Mouse (Mus musculus) left cerebral cortex, postnatal 14 days (tissue): Measurements from ENCODE around the gene Fam117a. TPM values are rescaled to one million over a fixed set of nuclear protein-coding genes. Genes with fewer than 3 reads are reported as not detected.

ENCODE experiments used
- DNase-seq, 2 experiments: peaks; one replicate each; pipeline ENCODE4 v3.0.0; 2021 to 2022; ENCODE audit warnings: low spot score in 2 of 2, mixed read lengths in 1 of 2
- intact Hi-C: fragments of 180-260 bp; cut with DNase I; formaldehyde crosslinking; loops from one replicate; pipeline ENCODE4 v1.15.1; 2025
- total RNA-seq, 2 experiments: library from RNA; stranded (reverse); gene quantifications; 2 replicates each; pipeline ENCODE4 v1.2.3; 2021

The Fam117a gene
- total RNA-seq, 2 experiments from 2014 or later = 2.1 to 4.0 TPM

DNA sequence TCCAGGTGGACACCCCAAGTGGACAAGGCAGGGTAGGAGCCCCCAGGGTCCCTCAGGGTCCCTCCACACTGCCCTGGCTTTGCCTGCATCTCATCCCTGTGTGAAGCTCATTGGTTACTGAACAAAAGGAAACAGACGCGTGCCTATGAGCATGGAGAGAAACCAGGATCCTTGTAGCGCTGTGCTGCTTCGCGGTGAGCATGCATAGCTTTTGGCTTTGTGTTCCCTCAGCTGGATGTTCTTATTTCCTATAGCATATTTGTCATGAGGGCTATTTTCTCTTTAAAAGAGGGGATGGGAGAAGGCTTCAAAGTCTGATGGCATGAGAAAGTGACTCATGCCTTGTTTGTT lies 18.8 kb downstream of the Fam117a start:
- DNase-seq = no peak
- intact Hi-C loops = no loop called here

DNA sequence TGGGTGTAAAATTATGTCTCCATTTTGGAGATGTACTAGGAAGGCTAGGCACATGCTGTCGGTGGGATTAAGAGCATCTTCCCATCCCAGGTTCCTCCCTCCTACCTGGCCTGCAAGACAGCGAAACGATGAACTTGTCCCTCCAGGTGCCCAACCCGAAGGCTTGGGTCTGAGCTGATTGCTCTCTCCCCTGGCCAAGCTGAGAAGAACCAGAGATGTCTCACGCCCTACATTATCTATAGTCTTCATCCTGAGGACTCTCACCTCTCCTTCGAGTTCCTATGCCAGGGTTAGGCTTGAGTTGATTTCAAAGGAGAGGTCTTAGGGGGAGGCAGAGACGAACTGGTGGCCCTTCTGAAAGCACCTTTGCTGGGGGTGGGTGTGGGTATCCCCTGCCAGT lies 19.2 kb downstream of the Fam117a start:
- no peak for DNase-seq
- intact Hi-C loops = no loop called here

DNA sequence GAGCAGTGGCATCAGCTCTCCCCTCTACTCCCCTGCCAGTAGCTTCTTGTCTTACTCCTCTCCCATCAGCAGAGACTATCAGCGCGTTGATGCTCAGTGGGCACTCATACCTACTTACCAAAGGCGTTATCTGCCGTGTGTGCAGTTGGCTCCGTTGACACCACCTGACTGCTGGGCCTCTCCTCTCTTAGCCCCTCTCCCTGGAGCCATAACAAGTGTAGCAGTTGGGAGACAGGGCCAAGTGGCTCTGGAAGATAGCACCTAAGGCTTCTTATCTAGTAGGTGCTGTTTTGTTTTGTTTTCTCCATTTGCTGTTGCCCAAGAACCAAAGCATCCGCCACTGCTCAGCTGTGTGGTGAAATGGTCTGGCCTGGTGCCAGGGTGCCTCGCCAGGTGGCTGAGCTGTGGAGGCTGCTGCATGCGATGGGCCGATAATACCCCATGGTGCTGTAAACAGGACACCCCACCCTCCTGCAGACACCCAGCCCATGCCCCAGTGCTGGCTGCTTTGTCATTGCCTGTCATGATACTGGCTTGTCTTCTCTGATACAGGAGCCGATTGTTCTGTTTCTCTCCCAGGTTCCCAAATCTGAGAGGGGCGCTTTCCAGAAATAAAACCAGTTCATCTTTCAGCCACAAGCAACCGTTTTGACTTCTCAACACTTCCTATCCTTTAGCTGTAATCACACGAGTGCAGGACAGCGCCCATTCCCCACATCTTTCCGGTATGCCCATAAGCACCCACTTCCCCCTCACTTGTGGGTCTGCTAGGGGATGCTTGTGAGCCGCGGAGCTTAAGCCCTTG lies 19.9 kb downstream of the Fam117a start:
- peak in 1 of 2 experiments; percentile 37 for DNase-seq
- intact Hi-C loops = no loop called here

DNA sequence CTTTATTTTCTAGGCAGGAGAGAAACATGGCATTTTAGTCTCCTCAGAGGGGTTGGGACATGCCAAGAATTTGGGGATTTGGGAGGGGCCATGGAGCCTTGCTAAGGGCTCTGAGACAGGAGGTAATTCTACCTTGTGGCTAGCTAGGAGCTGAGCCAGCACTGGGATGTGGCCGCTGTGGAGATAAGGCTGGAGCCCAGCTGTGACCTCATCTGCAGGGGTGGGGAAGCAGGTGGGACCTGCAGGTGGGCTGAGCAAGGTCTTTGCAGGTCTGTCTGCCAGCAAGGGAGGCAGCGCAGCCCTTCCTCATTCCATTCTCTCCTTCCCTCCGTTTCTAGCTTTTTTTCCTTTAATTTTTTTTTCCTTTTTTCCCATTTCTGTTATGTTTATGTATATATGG lies 21.4 kb downstream of the Fam117a start:
- intact Hi-C loops = no loop called here
- no peak for DNase-seq

DNA sequence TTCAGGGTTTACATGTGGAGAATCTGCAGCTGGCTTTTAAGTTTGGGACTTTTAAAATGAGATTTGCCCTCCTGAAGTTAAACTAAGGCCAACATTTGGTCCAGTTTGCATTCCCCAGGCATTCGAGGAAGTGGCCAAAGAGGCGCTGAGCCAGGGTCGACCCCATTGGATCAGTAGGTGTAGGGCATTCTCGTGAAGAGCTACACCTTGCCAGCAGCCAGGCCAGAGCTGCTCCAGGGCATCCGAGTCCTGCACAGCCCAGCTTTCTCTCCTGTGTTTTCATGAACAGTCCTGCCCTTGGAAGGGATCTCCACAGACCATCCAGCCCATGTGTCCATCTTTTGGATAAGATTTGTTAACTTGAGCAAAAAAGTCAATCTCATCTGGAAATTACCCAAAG lies 27.6 kb downstream of the Fam117a start:
- intact Hi-C loops = no loop called here

DNA sequence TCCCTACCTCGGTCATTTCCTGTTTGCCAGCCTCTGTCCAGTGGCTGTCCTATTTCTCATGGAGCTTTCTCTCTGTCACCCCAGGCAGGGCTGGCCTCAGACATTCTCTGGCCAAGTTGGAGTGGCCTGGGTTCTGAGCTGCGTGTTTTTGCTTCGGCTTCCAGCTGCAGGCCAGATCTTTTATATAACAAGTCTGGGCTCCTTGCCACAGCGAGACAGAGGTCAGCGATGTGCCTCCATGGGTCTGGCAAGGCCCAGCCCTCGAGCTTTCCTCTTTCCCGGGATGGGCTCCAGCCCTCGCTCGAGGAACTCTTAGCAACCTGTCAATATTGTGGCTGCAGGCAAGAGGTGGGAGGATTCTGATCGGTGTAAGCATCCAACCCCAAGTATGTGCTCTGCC lies 28.8 kb downstream of the Fam117a start:
- intact Hi-C loops = no loop called here
- DNase-seq = peak; percentile 71

More for the DNA sequence above, 27.6 kb downstream of the Fam117a start:
- no peak for DNase-seq

DNA sequence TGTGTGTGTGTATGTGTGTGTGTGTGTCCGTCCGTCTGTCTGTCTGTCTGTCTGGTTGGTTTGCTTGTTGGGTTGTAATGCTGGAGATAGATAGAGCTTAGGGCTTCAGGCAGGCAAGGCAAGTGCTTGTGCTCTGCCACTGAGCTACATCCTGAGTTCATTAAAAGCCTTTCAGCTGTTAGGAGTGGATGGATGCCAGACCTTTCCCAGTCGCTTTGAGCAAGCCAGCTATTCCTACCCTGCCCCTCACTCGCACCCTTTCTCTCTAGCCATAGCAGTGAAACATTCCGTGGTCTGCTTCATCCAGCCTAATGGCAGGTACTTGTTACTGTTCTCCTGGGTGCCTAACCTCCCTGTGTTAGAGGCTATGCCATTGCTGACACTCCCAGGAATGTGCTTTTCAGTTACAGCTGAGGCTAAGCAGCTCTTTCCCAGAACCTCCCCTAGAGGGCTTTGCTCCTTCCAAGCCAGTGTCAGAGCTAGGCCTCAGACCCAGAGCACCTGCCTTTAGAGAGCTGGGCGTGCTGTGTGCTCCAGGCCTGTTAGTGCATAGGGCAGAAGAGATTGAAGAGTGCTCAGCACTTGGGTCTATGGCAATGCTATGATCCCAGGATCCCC lies 29.6 kb downstream of the Fam117a start:
- intact Hi-C loops = no loop called here
- DNase-seq = no peak

DNA sequence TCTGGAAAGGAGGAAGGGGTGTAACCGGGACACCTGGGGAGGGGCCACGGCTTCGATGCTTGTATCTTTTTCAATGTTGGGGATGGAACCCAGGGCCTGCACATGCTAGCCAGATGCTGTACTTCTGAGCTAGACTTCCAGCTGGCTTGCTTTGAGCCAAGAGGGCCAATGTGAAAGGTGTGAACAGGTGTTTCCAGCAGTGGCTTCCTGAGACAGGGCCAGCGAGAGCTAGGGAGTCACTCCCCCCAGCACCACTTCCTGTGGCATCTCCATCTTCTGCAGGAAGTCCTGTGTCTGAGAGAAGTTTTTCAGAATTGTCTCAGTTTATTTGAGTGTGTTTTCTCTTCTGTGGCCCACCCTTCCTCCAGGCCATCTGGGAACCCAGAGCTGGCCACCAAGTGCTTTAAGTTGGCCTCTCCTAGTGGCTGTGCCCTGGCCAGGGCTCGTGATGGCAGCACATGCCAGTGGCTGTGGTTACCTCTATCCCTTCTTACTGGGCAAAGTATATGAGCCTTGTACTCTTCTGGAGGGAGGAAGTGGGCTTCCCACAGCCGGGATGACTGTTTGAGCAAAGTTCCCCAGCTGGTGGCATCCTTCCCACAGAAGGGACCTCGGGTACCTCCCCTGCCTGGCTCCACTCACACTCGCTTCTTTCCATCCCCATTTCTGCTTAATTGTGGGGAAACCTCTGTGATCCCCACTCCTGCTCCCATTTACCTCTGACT lies 30.4 kb downstream of the Fam117a start:
- no peak for DNase-seq
- intact Hi-C loops = no loop called here

DNA sequence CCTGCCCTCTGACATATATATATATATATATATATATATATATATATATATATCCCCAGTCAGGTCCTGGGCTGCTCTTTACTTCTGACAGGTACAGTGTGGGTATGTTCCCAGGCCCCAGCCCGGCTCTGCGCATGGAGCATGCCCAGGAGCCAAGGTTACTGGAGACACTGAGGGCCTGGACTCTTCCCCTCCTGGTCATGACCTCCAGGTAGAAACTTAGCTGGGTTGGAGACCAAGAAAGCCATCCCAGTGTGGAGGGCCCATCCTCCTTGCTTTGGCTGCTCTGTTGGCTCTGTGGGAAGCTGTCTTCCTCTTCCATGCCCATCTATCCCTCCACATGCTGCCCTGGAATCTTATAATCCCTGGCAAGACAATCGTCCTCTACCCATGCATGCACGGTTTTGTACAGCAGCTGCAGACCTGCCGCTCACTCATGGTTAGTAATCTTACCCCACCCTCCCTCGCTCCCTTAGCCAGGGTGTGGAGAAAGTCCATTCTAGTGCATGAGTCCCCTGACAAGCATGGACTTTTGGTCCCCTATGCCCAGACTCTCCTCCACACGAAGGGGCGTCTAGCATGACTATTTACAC lies 31.5 kb downstream of the Fam117a start:
- intact Hi-C loops = no loop called here

DNA sequence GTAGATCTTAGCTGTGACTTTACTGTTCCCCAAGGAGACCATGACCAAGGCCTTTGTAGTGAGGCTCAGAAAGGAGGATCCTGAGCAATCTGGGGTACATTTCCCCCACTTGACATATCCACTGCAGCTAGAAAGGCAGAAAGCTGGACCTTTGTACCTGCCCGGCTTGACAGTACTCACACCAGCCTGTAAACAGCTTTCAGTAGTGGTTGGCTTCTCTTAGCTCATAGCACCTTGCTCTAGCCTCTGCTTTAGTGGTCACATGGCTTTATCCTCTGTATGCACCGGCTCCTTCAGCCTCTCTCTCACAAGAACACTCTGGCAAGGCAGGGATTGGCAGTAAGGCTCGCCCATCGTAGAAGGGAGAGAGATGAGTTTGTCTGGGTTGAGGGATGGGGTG lies 32.1 kb downstream of the Fam117a start:
- intact Hi-C loops = no loop called here
- DNase-seq = no peak

More for the DNA sequence above, 31.5 kb downstream of the Fam117a start:
- no peak for DNase-seq

DNA sequence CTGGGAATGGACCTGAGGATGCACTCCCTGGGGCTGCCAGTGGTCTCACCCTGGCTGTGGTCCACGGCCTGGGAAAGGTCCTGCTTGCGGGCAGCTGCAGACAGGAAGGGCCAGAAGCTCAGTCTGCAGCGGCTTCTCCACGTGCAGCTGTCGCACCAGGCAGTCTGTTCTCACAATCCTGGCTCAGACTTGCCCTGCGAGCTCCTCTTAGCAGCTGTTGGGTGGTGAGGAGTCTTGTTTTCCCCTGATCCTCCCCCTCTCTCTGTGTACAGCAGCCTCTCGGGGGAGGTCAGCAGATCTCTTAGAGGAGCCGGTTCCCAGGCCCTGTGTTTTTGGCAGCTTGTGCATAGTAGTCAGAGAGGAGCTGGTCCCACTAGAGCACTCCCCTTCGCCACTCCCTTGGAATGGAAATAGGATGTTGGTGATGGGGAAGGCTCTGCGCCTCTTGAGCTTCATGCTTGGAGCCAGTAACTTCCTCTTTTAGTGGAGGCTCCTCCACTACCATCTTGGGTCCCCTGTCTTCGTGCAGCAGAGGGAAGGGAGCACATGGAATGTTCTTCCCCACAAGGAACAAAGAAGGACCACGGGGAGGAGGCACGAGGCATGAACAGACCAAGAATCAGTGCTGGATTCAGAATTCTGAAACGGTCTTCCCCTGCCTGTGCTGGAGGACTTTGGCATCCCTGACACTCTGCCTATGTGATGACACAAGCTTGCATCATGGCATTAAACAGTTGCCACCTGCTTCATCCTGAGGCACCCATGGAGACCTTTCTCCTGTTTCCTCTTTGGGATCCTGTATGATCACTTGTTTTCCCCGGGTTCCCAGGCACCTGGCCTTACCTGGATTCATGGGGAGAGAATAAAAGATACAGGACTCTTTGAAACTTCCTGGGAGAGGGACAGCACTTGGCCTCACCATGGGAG lies 33.4 kb downstream of the Fam117a start:
- intact Hi-C loops = no loop called here

DNA sequence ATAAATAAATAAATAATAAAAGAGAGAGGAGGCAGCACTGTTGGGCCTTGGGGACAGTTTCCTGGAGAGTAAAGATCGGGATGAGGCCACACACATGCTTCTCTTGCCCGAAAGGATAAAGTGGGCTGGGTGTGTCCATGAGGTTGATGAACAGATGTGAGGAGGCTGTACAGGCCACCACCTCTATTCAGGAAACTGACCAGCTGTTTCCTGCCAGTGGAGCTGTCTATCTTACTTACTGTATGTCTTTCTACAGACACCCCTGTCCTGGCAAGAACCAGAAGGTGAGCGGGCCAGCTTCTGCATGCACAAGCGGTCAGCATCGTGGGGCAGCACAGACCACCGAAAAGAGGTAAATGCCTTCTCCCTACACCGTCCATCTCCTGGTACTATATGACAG lies 34.4 kb downstream of the Fam117a start:
- DNase-seq = no peak
- intact Hi-C loops = no loop called here

More for the DNA sequence above, 33.4 kb downstream of the Fam117a start:
- DNase-seq = peak; percentile 22 to 57

DNA sequence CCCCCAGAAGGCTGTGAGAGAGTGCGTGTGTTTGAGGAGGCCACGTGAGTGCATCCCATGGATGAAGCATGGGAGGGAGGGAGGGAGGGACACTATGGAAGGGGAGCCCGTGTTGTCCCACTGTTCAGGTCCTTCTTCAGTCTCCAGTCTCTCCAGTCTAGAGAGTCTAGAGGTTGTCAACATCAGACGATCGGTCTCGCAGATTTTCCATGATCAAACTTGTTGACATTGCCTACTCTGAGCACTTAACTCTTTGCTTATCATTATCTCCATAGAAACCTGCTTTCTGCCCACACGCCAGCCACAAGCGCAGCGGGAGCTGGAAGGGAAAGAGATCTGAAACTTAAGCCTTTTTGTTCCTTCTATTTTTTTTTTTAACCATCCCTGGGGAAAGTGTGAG lies 42.1 kb downstream of the Fam117a start:
- DNase-seq = no peak
- intact Hi-C loops = no loop called here

DNA sequence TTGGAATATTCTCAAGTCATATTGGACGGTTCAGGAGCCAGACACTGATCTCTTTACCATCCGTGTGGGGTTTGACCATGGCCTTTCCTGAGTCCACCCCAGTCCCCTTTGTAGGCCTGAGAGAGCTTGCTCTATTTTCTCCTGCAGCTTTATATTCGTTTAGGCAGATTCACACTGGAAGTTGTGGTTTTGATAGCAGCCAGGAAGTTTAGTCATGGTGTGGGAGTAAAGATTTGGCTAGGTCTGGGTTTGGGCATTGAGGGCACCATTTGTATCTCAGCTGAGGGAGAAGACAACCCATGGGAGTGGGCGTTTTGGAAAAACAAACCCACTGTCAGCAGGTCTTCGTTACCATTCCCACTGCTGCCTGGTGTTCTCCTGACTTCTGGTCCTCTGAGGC lies 42.7 kb downstream of the Fam117a start:
- no peak for DNase-seq
- intact Hi-C loops = no loop called here

DNA sequence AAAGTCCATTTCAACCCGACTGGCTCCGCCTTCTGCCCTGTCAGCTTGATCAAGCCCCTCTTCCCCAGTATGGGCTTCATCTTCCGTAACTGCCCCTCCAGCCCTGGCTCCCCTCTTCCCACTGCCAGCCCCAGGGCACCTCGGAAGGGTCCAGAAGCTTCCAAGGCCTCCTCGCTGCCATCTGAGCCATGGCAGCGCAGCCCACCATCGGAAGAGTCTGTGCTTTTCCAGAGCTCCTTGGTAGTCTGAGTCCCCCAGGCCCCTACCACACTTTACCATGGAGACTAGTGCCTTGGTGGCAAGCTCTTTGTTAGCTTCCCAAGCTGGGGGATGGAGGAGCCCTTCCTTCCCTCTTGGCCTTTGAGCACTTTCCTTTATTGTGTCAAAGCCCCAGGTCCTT lies 43.9 kb downstream of the Fam117a start:
- no peak for DNase-seq
- intact Hi-C loops = loop anchor here (10.0 kb wide), 1 partner anchor 266 kb away; no protein-coding TSS in a partner anchor

DNA sequence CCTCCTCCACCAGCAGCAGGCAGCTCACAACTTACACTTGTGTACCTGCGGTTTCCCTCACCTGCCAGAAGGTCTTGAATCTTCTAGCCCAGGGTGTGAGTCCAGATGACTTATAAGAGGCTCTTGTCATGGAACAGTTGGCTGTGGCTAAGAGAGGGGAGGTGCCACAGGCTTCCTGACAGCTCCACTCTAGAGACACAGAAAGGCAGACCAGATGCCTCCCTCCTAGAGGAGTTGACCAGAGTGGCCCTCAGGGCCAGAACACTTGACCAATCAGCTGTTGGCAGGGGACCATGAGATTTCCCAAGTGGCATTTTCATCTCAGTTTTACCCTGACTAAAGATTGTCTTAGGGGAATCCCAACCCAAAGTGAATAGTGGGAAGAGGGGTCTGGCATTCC lies 44.3 kb downstream of the Fam117a start:
- no peak for DNase-seq
- intact Hi-C loops = loop anchor here (10.0 kb wide), 1 partner anchor 266 kb away; no protein-coding TSS in a partner anchor

DNA sequence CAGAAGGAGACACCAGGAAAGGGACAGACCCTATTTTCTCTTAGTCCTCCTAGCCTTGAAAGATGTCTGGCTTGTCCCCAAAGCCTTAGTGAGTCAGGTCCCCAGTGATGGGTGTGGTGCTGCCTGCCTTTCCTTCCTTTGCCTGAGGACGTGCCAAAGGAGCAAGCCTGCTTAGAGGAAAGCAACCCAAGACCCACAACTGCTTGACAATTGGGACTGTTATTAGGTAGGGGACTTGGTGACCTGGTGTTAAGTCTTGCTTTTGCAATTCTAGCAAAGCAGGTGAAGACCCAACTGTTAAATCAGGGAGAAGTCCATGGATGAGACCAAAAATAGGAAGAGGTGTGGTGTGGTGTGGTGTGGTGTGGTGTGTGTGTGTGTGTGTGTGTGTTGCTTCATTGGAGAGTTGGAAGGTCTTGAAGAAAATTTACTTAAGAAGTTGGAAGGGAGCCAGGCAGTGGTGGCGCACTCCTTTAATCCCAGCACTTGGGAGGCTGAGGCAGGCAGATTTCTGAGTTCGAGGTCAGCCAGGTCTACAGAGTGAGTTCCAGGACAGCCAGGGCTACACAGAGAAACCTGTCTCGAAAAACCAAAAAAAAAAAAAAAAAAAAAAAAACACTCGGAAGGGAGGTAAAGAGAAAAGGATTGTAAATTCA lies 46.6 kb downstream of the Fam117a start:
- DNase-seq = no peak
- intact Hi-C loops = loop anchor here (10.0 kb wide), 1 partner anchor 269 kb away; no protein-coding TSS in a partner anchor

DNA sequence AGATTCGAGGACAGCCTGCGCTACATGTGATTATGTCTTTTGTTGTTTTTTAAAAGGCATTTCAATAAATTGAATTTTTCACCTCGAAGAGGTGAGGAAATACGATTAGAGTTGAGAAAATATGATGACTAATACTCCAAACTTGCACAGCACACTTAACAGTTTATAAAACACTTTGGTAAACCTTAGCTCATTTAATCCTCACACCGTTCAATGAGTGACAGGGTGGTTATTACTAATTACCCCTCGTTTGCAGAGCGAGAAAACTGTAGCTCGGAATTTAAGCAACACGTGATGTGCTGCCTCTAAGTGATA lies 47.1 kb downstream of the Fam117a start:
- intact Hi-C loops = loop anchor here (2.0 to 10.0 kb wide), 3 partner anchors 73 to 269 kb away; partner anchors contain the start of gene Kat7
- DNase-seq = no peak
